Mouse (Mus musculus) ES-Bruce4 (cell line): ENCODE data around the gene Cdc27. TPM values are rescaled to one million over a fixed set of nuclear protein-coding genes. Genes with fewer than 3 reads are reported as not detected.

Source experiments
- H3K27ac ChIP-seq: 2 replicates; pipeline ENCODE4 v1.5.1; 2012; ENCODE audit warnings: low read length, inconsistent platforms; ENCODE audit not compliant: insufficient read depth
- H3K27me3 ChIP-seq: 2 replicates; pipeline ENCODE4 v1.6.1; 2012; ENCODE audit warnings: mild to moderate bottlenecking, low read length, inconsistent platforms; ENCODE audit not compliant: control insufficient read depth, poor library complexity, insufficient read depth, severe bottlenecking
- H3K36me3 ChIP-seq: 2 replicates; pipeline ENCODE4 v1.6.1; 2012; ENCODE audit warnings: inconsistent platforms, mild to moderate bottlenecking, low read length, moderate library complexity; ENCODE audit not compliant: control insufficient read depth, poor library complexity, insufficient read depth, severe bottlenecking
- H3K4me1 ChIP-seq: one replicate; pipeline ENCODE4 v1.8.1; 2011; ENCODE audit warnings: low read length; ENCODE audit not compliant: control insufficient read depth, insufficient read depth
- H3K4me3 ChIP-seq: 2 replicates; pipeline ENCODE4 v1.5.1; 2011; ENCODE audit warnings: low read depth, mild to moderate bottlenecking, low read length
- H3K9ac ChIP-seq: 2 replicates; pipeline ENCODE4 v1.6.1; 2012; ENCODE audit warnings: low read depth, mild to moderate bottlenecking, inconsistent platforms; ENCODE audit not compliant: poor library complexity, severe bottlenecking
- H3K9me3 ChIP-seq: replicated peaks from 2 replicates; pipeline ENCODE4 v1.6.1; 2012; ENCODE audit warnings: mild to moderate bottlenecking, low read length, inconsistent platforms; ENCODE audit not compliant: control insufficient read depth, poor library complexity, insufficient read depth, severe bottlenecking
- CTCF ChIP-seq: IDR thresholded peaks from one replicate; pipeline ENCODE4 v1.8.1; 2011; ENCODE audit warnings: low read depth, low read length
- EP300 ChIP-seq: IDR thresholded peaks from 2 replicates; pipeline ENCODE4 v1.6.1; 2011; ENCODE audit warnings: low read depth, low read length; ENCODE audit not compliant: insufficient read depth
- POLR2A ChIP-seq: IDR thresholded peaks from one replicate; pipeline ENCODE4 v1.8.1; 2011; ENCODE audit warnings: low read length; ENCODE audit not compliant: insufficient read depth
- polyA plus RNA-seq: library from polyadenylated mRNA; stranded (reverse); fragments of >200 nt; gene quantifications from 2 replicates; pipeline ENCODE4 v1.2.4, GENCODE M21; 2011; ENCODE audit warnings: low read depth; ENCODE audit not compliant: missing spikeins, insufficient read depth, insufficient read length

Cdc27 gene
- polyA plus RNA-seq, 1 experiment: 95.2 TPM

- H3K36me3 ChIP-seq: no peaks in the 10 kb centered on the region
These were observed 38.1 kb upstream of the Cdc27 start for GRCm38 (mm10) chr11:104588513-104588912.

DNA sequence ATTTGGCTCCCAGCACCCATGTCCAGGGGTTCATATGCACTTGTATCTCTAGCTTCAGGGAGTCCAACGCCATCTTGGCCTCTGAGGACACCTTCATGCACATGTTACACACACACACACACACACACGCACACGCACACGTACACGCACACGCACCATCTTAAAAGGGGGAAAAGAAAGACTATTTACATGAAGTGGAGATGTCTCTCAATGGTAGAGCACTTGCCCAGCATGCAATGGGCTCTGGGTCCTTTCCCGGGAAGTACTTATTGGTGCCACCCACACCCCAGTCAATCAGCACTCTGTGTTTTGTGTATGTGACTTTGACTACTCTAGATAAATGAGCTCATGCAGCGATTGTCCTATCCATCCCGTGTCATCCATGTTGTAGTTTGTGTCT lies 37.5 kb upstream of the Cdc27 start:
- Histone ChIP-seq H3K27ac (no peak overlapping the region), H3K4me1 (no peaks in the 10 kb centered on the region), H3K4me3 (no peak overlapping the region), H3K9ac (no peak overlapping the region), H3K27me3 (no peaks in the 10 kb centered on the region), H3K9me3 (no peaks in the 10 kb centered on the region), H3K36me3 (no peaks in the 10 kb centered on the region)
- no peak for TF ChIP-seq CTCF
- no peak for TF ChIP-seq POLR2A
- TF ChIP-seq EP300: no peak

More at GRCm38 (mm10) chr11:104588513-104588912, 38.1 kb upstream of the Cdc27 start:
- no peak overlapping the region for H3K4me3 ChIP-seq
- no peaks in the 10 kb centered on the region for H3K27me3 ChIP-seq
- H3K4me1 ChIP-seq: no peaks in the 10 kb centered on the region
- TF ChIP-seq CTCF: no peak
- no peak for TF ChIP-seq POLR2A
- TF ChIP-seq EP300: no peak
- no peaks in the 10 kb centered on the region for H3K9me3 ChIP-seq
- H3K9ac ChIP-seq: no peak overlapping the region
- H3K27ac ChIP-seq: no peak overlapping the region

GRCm38 (mm10) chr11:104585495-104585894 lies 35.1 kb upstream of the Cdc27 start:
- no peak overlapping the region for H3K27ac ChIP-seq
- H3K9ac ChIP-seq: no peak overlapping the region
- H3K27me3 ChIP-seq: no peaks in the 10 kb centered on the region
- H3K4me3 ChIP-seq: no peak overlapping the region
- peaks cover 2% of the 10 kb centered on the region for H3K4me1 ChIP-seq
- no peak for TF ChIP-seq POLR2A
- peak; percentile 53 for TF ChIP-seq CTCF
- no peaks in the 10 kb centered on the region for H3K9me3 ChIP-seq
- H3K36me3 ChIP-seq: no peaks in the 10 kb centered on the region

- H3K36me3 ChIP-seq: no peaks in the 10 kb centered on the region
- peaks cover 2% of the 10 kb centered on the region for H3K4me1 ChIP-seq
- H3K27me3 ChIP-seq: no peaks in the 10 kb centered on the region
- no peak overlapping the region for H3K4me3 ChIP-seq
- no peaks in the 10 kb centered on the region for H3K9me3 ChIP-seq
- no peak overlapping the region for H3K27ac ChIP-seq
- no peak overlapping the region for H3K9ac ChIP-seq
- no peak for TF ChIP-seq EP300
- no peak for TF ChIP-seq CTCF
- TF ChIP-seq POLR2A: no peak
These were observed 32.4 kb upstream of the Cdc27 start for GRCm38 (mm10) chr11:104582630-104583364.

- Histone ChIP-seq H3K36me3 (no peaks in the 10 kb centered on the region), H3K27ac (no peak overlapping the region), H3K4me1 (peaks cover 2% of the 10 kb centered on the region), H3K27me3 (no peaks in the 10 kb centered on the region), H3K9me3 (no peaks in the 10 kb centered on the region), H3K4me3 (no peak overlapping the region), H3K9ac (no peak overlapping the region)
- TF ChIP-seq EP300 (no peak), POLR2A (no peak), CTCF (no peak)
These were observed 31.8 kb upstream of the Cdc27 start for GRCm38 (mm10) chr11:104582308-104582606.

DNA sequence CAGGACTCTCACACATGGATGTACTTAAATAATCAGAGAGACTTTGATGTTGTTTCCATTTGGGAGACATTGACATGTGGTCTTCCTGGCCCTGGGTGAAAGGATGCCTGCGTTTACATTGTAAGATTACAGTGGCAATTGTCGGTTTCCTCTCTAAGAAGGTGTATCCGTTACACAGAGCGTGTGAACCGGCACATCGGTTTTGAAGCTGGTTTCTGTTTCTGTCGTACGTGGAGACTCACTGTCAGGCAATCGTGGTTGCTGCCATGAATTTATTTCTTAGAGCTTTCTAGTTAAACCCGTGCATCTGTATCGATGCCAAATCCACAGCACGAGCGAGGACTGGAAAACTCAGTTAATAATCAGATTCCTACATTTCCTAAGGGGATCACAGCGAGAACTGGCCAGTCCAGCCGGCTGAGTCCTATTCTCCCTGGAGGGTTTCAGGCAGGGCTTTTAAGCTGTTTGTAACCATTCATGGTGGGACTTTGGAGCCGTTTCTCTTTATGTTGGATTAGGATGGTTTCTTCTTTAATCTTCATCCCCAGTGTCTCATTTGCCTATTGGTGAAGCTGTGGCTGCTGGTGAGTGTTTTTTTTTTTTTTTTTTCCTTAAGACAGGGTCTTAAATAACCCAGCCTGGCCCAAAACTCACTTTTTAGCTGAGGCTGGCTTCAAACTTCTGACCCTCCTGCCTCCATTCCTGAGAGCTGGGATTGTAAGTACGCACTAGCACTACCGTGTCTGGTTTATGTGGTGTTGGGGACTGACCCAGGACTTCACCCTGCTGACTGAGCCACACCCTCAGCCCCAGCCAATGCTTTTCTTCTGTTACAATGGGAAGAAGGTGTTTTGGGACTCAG lies 31.3 kb upstream of the Cdc27 start:
- Histone ChIP-seq H3K4me3 (no peak overlapping the region), H3K9me3 (no peaks in the 10 kb centered on the region), H3K36me3 (no peaks in the 10 kb centered on the region), H3K9ac (no peak overlapping the region), H3K27me3 (no peaks in the 10 kb centered on the region), H3K27ac (no peak overlapping the region), H3K4me1 (peaks cover 2% of the 10 kb centered on the region)
- TF ChIP-seq EP300 (no peak), POLR2A (no peak), CTCF (no peak)
